Comparison of ENCODE assay signal across 27 mouse cellular contexts in genomic region chr15:13231550-13231949, GRCm38 (mm10). TPM values are rescaled to one million over a fixed set of nuclear protein-coding genes. Genes with fewer than 3 reads are reported as not detected.
DNase-seq lines count a peak whose midpoint lies in the region; ATAC-seq and TF ChIP-seq lines count a peak whose summit lies in the region.
"Had no signal": no experiment of that assay in that cellular context is flagged by ENCODE, and none has a peak within 500 bp of the region (broad histone marks: within the 10 kb centered on the region; RNA-seq: fewer than 3 reads in every experiment).

No protein-coding gene starts in this region.

- no peak for TF ChIP-seq CTCF in midbrain, postnatal 0 days (IDR thresholded peaks at IDR 0.05)

- H3K27me3 ChIP-seq in midbrain, embryonic 14.5 days (ENCODE audit: control insufficient read depth, insufficient read depth, low read length): no peaks in the 10 kb centered on the region
- no peaks in the 10 kb centered on the region for H3K27me3 ChIP-seq in midbrain, embryonic 13.5 days
- no peaks in the 10 kb centered on the region for H3K27me3 ChIP-seq in midbrain, embryonic 15.5 days (replicated peaks)
- no peaks in the 10 kb centered on the region for H3K27me3 ChIP-seq in midbrain, postnatal 0 days (ENCODE audit: insufficient read depth, low read length)
- H3K27me3 ChIP-seq in liver, embryonic 12.5 days (replicated peaks): no peaks in the 10 kb centered on the region
- H3K27me3 ChIP-seq: embryonic facial prominence, embryonic 13.5 days; embryonic facial prominence, embryonic 15.5 days; forebrain, embryonic 12.5 days had no signal

- DNase-seq in heart, adult 11 months: peak; percentile 4
- no peak for DNase-seq in heart, postnatal 10 days
- no peak for DNase-seq in midbrain, embryonic 14.5 days
- DNase-seq in midbrain, postnatal 0 days (ENCODE audit: low spot score): no peak
- DNase-seq in layer of hippocampus, adult 8-10 months (ENCODE audit: low spot score in 2 of 2): no peak
- DNase-seq: adrenal gland, adult 2 months; adrenal gland, postnatal 10 days; adrenal gland, postnatal 25 days; cerebellum, adult 11 months; cerebellum, adult 18-20 months; cerebellum, adult 8-10 months; cerebellum, adult 9-11 months; cerebellum, postnatal 14 days; cerebellum, postnatal 36 days; embryo, embryonic 11 days had no signal

- H3K4me2 ChIP-seq in midbrain, embryonic 14.5 days (ENCODE audit: low read length): no peak overlapping the region
- no peak overlapping the region for H3K4me2 ChIP-seq in midbrain, embryonic 13.5 days (replicated peaks)
- H3K4me2 ChIP-seq in midbrain, embryonic 15.5 days: no peak overlapping the region
- H3K4me2 ChIP-seq in midbrain, postnatal 0 days (ENCODE audit: low read depth, low read length, poor library complexity, severe bottlenecking): no peak overlapping the region
- no peak overlapping the region for H3K4me2 ChIP-seq in liver, embryonic 12.5 days
- H3K4me2 ChIP-seq: embryonic facial prominence, embryonic 13.5 days; embryonic facial prominence, embryonic 15.5 days; forebrain, embryonic 12.5 days had no signal

- ATAC-seq in midbrain, embryonic 14.5 days (ENCODE audit: low FRiP score, low TSS enrichment): peak; percentile 8; the same call in 1 of the 2 replicates
- ATAC-seq in midbrain, embryonic 13.5 days: no peak
- ATAC-seq in midbrain, embryonic 15.5 days (replicated peaks): peak; percentile 65
- peak; percentile 52; the same call in 1 of the 2 replicates for ATAC-seq in midbrain, postnatal 0 days (ENCODE audit: low FRiP score)
- ATAC-seq in liver, embryonic 12.5 days: no peak
- ATAC-seq: forebrain, embryonic 14.5 days; forebrain, embryonic 16.5 days had no signal

- H3K27ac ChIP-seq in midbrain, embryonic 14.5 days (replicated peaks; ENCODE audit: low read depth, low read length): no peak overlapping the region
- no peak overlapping the region for H3K27ac ChIP-seq in midbrain, embryonic 13.5 days
- no peak overlapping the region for H3K27ac ChIP-seq in midbrain, embryonic 15.5 days
- H3K27ac ChIP-seq in midbrain, postnatal 0 days (ENCODE audit: low read depth, low read length): no peak overlapping the region
- H3K27ac ChIP-seq in liver, embryonic 12.5 days: no peak overlapping the region
- H3K27ac ChIP-seq: embryonic facial prominence, embryonic 13.5 days; embryonic facial prominence, embryonic 15.5 days; forebrain, embryonic 10.5 days; forebrain, embryonic 12.5 days had no signal

- 21% methylated on average over 4 of the region's 4 CpGs for WGBS in midbrain, embryonic 14.5 days
- WGBS in midbrain, embryonic 13.5 days: 31% methylated on average over 4 of the region's 4 CpGs
- WGBS in midbrain, embryonic 15.5 days: 26% methylated on average over 4 of the region's 4 CpGs
- WGBS in midbrain, postnatal 0 days: 15% methylated on average over 4 of the region's 4 CpGs
- WGBS in liver, embryonic 12.5 days (ENCODE audit: insufficient replicate concordance): 31% methylated on average over 4 of the region's 4 CpGs

- H3K9me3 ChIP-seq in midbrain, embryonic 14.5 days (ENCODE audit: control insufficient read depth, low read length): no peaks in the 10 kb centered on the region; the same call in 1 of the 2 replicates
- H3K9me3 ChIP-seq in midbrain, embryonic 13.5 days: no peaks in the 10 kb centered on the region
- no peaks in the 10 kb centered on the region for H3K9me3 ChIP-seq in midbrain, embryonic 15.5 days
- no peaks in the 10 kb centered on the region for H3K9me3 ChIP-seq in midbrain, postnatal 0 days (ENCODE audit: low read length)
- 0 out of 2 replicates have a peak, but pooled peaks cover 2% of the 10 kb centered on the region for H3K9me3 ChIP-seq in liver, embryonic 12.5 days (replicated peaks)
- H3K9me3 ChIP-seq: embryonic facial prominence, embryonic 13.5 days; embryonic facial prominence, embryonic 15.5 days; forebrain, embryonic 12.5 days had no signal

- H3K4me1 ChIP-seq in midbrain, embryonic 14.5 days (ENCODE audit: control insufficient read depth, insufficient read depth, low read length): peaks cover 5% of the 10 kb centered on the region; the same call in 1 of the 2 replicates
- 0 out of 2 replicates have a peak, but pooled peaks cover 3% of the 10 kb centered on the region for H3K4me1 ChIP-seq in midbrain, embryonic 13.5 days (replicated peaks)
- no peaks in the 10 kb centered on the region for H3K4me1 ChIP-seq in midbrain, embryonic 15.5 days
- no peaks in the 10 kb centered on the region for H3K4me1 ChIP-seq in midbrain, postnatal 0 days (ENCODE audit: insufficient read depth, low read length)
- no peaks in the 10 kb centered on the region for H3K4me1 ChIP-seq in liver, embryonic 12.5 days
- H3K4me1 ChIP-seq: embryonic facial prominence, embryonic 15.5 days; forebrain, embryonic 12.5 days had no signal

- no peaks in the 10 kb centered on the region for H3K36me3 ChIP-seq in midbrain, embryonic 14.5 days (ENCODE audit: control insufficient read depth, insufficient read depth, low read length)
- no peaks in the 10 kb centered on the region for H3K36me3 ChIP-seq in midbrain, embryonic 13.5 days
- no peaks in the 10 kb centered on the region for H3K36me3 ChIP-seq in midbrain, embryonic 15.5 days (replicated peaks)
- no peaks in the 10 kb centered on the region for H3K36me3 ChIP-seq in midbrain, postnatal 0 days (ENCODE audit: insufficient read depth, low read length)
- H3K36me3 ChIP-seq in liver, embryonic 12.5 days: no peaks in the 10 kb centered on the region
- H3K36me3 ChIP-seq: embryonic facial prominence, embryonic 13.5 days; embryonic facial prominence, embryonic 15.5 days; forebrain, embryonic 10.5 days; forebrain, embryonic 12.5 days had no signal

- H3K9ac ChIP-seq in midbrain, embryonic 14.5 days (replicated peaks; ENCODE audit: low read length): no peak overlapping the region
- H3K9ac ChIP-seq in midbrain, embryonic 13.5 days (replicated peaks): no peak overlapping the region
- no peak overlapping the region for H3K9ac ChIP-seq in midbrain, embryonic 15.5 days
- no peak overlapping the region for H3K9ac ChIP-seq in midbrain, postnatal 0 days (replicated peaks; ENCODE audit: low read length, poor library complexity, severe bottlenecking)
- no peak overlapping the region for H3K9ac ChIP-seq in liver, embryonic 12.5 days
- H3K9ac ChIP-seq: embryonic facial prominence, embryonic 13.5 days; embryonic facial prominence, embryonic 15.5 days; forebrain, embryonic 12.5 days had no signal

- no peak overlapping the region for H3K4me3 ChIP-seq in midbrain, embryonic 14.5 days (replicated peaks; ENCODE audit: low read depth, low read length)
- no peak overlapping the region for H3K4me3 ChIP-seq in midbrain, embryonic 13.5 days (replicated peaks)
- H3K4me3 ChIP-seq in midbrain, embryonic 15.5 days: no peak overlapping the region
- H3K4me3 ChIP-seq in midbrain, postnatal 0 days (ENCODE audit: low read depth, low read length): no peak overlapping the region
- H3K4me3 ChIP-seq in liver, embryonic 12.5 days: no peak overlapping the region
- H3K4me3 ChIP-seq: embryonic facial prominence, embryonic 13.5 days; embryonic facial prominence, embryonic 15.5 days; erythroblast, embryonic 14.5 days; forebrain, embryonic 10.5 days; forebrain, embryonic 12.5 days had no signal

- intact Hi-C loops in heart, postnatal 10 days (cut with DNase I): no loop called here

RNA-seq across cellular contexts. Expression of gene Cdh6, which starts 58.1 kb away (rescaled TPM):
- 1 to 10 TPM; 1.4 to 1.5 TPM for total RNA-seq in heart, postnatal 10 days (2021)
- polyA plus RNA-seq in midbrain, embryonic 14.5 days (2014; fragmentation: Nextera tagmentation; extraction: Ambion mirVana): 11.1 and 11.4 TPM in 2 replicates
- polyA plus RNA-seq in midbrain, embryonic 13.5 days (2015; fragmentation: Nextera tagmentation; extraction: Ambion mirVana): 8.7 and 10.2 TPM in 2 replicates
- polyA plus RNA-seq in midbrain, embryonic 15.5 days (2015; fragmentation: Nextera tagmentation; extraction: Ambion mirVana): 13.9 and 15.8 TPM in 2 replicates
- total RNA-seq in midbrain, postnatal 0 days (2014; rRNA removed): 20.1 and 23.2 TPM in 2 replicates
- polyA plus RNA-seq in midbrain, postnatal 0 days (2015; fragmentation: Nextera tagmentation; extraction: Ambion mirVana): 18.0 and 18.1 TPM in 2 replicates
- 0.24 and 0.29 TPM in 2 replicates for polyA plus RNA-seq in liver, embryonic 12.5 days (2016; fragmentation: Nextera tagmentation; extraction: Ambion mirVana)
- 1 to 10 TPM; 5.5 to 6.7 (median 6.0) TPM for total RNA-seq in layer of hippocampus, adult 8-10 months (2022)
- total RNA-seq: common myeloid progenitor, adult 5-6 weeks; MEL had no signal
- polyA plus RNA-seq: erythroblast, embryonic 14.5 days had no signal

Comparison
In these comparisons a context has a peak if more than half of its experiments do, and no peak if none do; other contexts are left out.
1. ATAC-seq: peak in midbrain, embryonic 14.5 days (single experiment), midbrain, embryonic 15.5 days (single experiment) and midbrain, postnatal 0 days (single experiment); none in midbrain, embryonic 13.5 days (single experiment) and liver, embryonic 12.5 days (single experiment).